Mouse (Mus musculus) ES-E14 (cell line): ENCODE data around the gene Plekhg1.

ENCODE experiments used
- HCFC1 ChIP-seq: IDR thresholded peaks from 2 replicates; pipeline ENCODE4 v1.6.1; 2012; ENCODE audit warnings: low read length, inconsistent platforms, borderline replicate concordance; ENCODE audit not compliant: insufficient read depth
- MAFK ChIP-seq: IDR thresholded peaks from 2 replicates; pipeline ENCODE4 v1.6.1; 2014; ENCODE audit warnings: mild to moderate bottlenecking, low read depth, low read length, inconsistent platforms; ENCODE audit not compliant: insufficient read depth
- ZC3H11A ChIP-seq: IDR thresholded peaks from 2 replicates; pipeline ENCODE4 v1.6.1; 2012; ENCODE audit warnings: low read depth, mild to moderate bottlenecking, inconsistent platforms, low read length, borderline replicate concordance

GRCm38 (mm10) chr10:3905747-3906146, 165.6 kb downstream of the Plekhg1 start:
- TF ChIP-seq ZC3H11A (no peak), MAFK (no peak), HCFC1 (no peak)
